15 mouse cellular contexts compared by ENCODE assay signal in genomic region chr12:54833856-54834399, GRCm38 (mm10). TPM values are rescaled to one million over a fixed set of nuclear protein-coding genes. Genes with fewer than 3 reads are reported as not detected.
DNase-seq lines count a peak whose midpoint lies in the region; ATAC-seq and TF ChIP-seq lines count a peak whose summit lies in the region.
"Had no signal": no experiment of that assay in that cellular context is flagged by ENCODE, and none has a peak within 500 bp of the region (broad histone marks: within the 10 kb centered on the region; RNA-seq: fewer than 3 reads in every experiment).

No protein-coding gene starts in this region.

- no peaks in the 10 kb centered on the region for H3K27me3 ChIP-seq in heart, embryonic 12.5 days (replicated peaks)
- no peaks in the 10 kb centered on the region for H3K27me3 ChIP-seq in hindbrain, embryonic 12.5 days
- H3K27me3 ChIP-seq: kidney, embryonic 15.5 days; lung, embryonic 15.5 days; midbrain, embryonic 12.5 days had no signal

- ATAC-seq in heart, embryonic 12.5 days (ENCODE audit: insufficient number of reproducible peaks, low FRiP score), result no peak
- no peak for ATAC-seq in hindbrain, embryonic 12.5 days (ENCODE audit: low FRiP score)

- H3K4me3 ChIP-seq in layer of hippocampus, adult 2 months, result no peak overlapping the region
- no peak overlapping the region for H3K4me3 ChIP-seq in heart, embryonic 12.5 days
- no peak overlapping the region for H3K4me3 ChIP-seq in hindbrain, embryonic 12.5 days
- H3K4me3 ChIP-seq: erythroblast, embryonic 14.5 days; midbrain, embryonic 12.5 days had no signal

- no peaks in the 10 kb centered on the region for H3K9me3 ChIP-seq in heart, embryonic 12.5 days (replicated peaks)
- no peaks in the 10 kb centered on the region for H3K9me3 ChIP-seq in hindbrain, embryonic 12.5 days (replicated peaks)
- H3K9me3 ChIP-seq: kidney, embryonic 15.5 days; lung, embryonic 15.5 days; midbrain, embryonic 12.5 days had no signal

- TF ChIP-seq CTCF in layer of hippocampus, adult 2 months (conservative IDR thresholded peaks at IDR 0.05), result no peak

- peak overlapping the region; percentile 15; the same call in 1 of the 2 replicates for H3K4me2 ChIP-seq in heart, embryonic 12.5 days
- no peak overlapping the region for H3K4me2 ChIP-seq in hindbrain, embryonic 12.5 days (replicated peaks)

- no peak overlapping the region for H3K9ac ChIP-seq in heart, embryonic 12.5 days
- H3K9ac ChIP-seq in hindbrain, embryonic 12.5 days, result no peak overlapping the region
- H3K9ac ChIP-seq: lung, embryonic 15.5 days; midbrain, embryonic 12.5 days had no signal

- WGBS in heart, embryonic 12.5 days, result 41% methylated on average over 9 of the region's 9 CpGs
- WGBS in hindbrain, embryonic 12.5 days, result 72% methylated on average over 9 of the region's 9 CpGs

- H3K27ac ChIP-seq in layer of hippocampus, adult 2 months, result peak overlapping the region; percentile 54
- H3K27ac ChIP-seq in heart, embryonic 12.5 days (ENCODE audit: poor library complexity, severe bottlenecking), result peak overlapping the region; percentile 71
- H3K27ac ChIP-seq in hindbrain, embryonic 12.5 days, result no peak overlapping the region
- H3K27ac ChIP-seq: hindbrain, postnatal 0 days; midbrain, embryonic 12.5 days had no signal

- no peaks in the 10 kb centered on the region for H3K36me3 ChIP-seq in heart, embryonic 12.5 days
- no peaks in the 10 kb centered on the region for H3K36me3 ChIP-seq in hindbrain, embryonic 12.5 days
- H3K36me3 ChIP-seq: kidney, embryonic 15.5 days; lung, embryonic 15.5 days; midbrain, embryonic 12.5 days had no signal

- peaks cover 31% of the 10 kb centered on the region for H3K4me1 ChIP-seq in heart, embryonic 12.5 days (replicated peaks)
- H3K4me1 ChIP-seq in hindbrain, embryonic 12.5 days, result peaks cover 5% of the 10 kb centered on the region

- DNase-seq in layer of hippocampus, adult 2 months (ENCODE audit: low spot score in 2 of 2), result no peak
- no peak for DNase-seq in layer of hippocampus, adult 9-10 months (ENCODE audit: low spot score)
- peak; percentile 59 for DNase-seq in 3T3-L1 (ENCODE audit: low read depth, low spot score)
- DNase-seq in NIH3T3 (ENCODE audit: low read depth), result peak; percentile 59
- no peak for DNase-seq in kidney, postnatal 10 days
- no peak for DNase-seq in frontal cortex, adult 2 months (ENCODE audit: extremely low spot score in 1 of 2, low spot score in 1 of 2)
- DNase-seq: adrenal gland, postnatal 36 days; cerebellum, adult 2 months had no signal

RNA-seq across cellular contexts. Expression of gene Cfl2, which starts 28.7 kb away (rescaled TPM):
- total RNA-seq in layer of hippocampus, adult 2 months (2021), result 10 to 100 TPM; 88.3 to 92.3 TPM
- polyA plus RNA-seq in heart, embryonic 12.5 days (2016; fragmentation: Nextera tagmentation; extraction: Ambion mirVana), result 405 and 431 TPM in 2 replicates
- polyA plus RNA-seq in hindbrain, embryonic 12.5 days (2016; fragmentation: Nextera tagmentation; extraction: Ambion mirVana), result 227 and 229 TPM in 2 replicates
- 65.5 and 72.7 TPM in 2 replicates for polyA plus RNA-seq in frontal cortex, adult 2 months (2012; rRNA removed)

RNA-seq across cellular contexts. Expression of gene Snx6, which starts 38.4 kb away (rescaled TPM):
- total RNA-seq in layer of hippocampus, adult 2 months (2021), result 10 to 100 TPM; 39.7 to 48.0 TPM
- polyA plus RNA-seq in heart, embryonic 12.5 days (2016; fragmentation: Nextera tagmentation; extraction: Ambion mirVana), result 122 and 135 TPM in 2 replicates
- polyA plus RNA-seq in hindbrain, embryonic 12.5 days (2016; fragmentation: Nextera tagmentation; extraction: Ambion mirVana), result 208 and 220 TPM in 2 replicates
- polyA plus RNA-seq in frontal cortex, adult 2 months (2012; rRNA removed), result 39.4 and 48.0 TPM in 2 replicates

Comparison
In these comparisons a context has a peak if more than half of its experiments do, and no peak if none do; other contexts are left out.
1. DNase-seq: peak in 3T3-L1 (single experiment) and NIH3T3 (single experiment); none in layer of hippocampus, adult 2 months (0 of 2), layer of hippocampus, adult 9-10 months (single experiment), kidney, postnatal 10 days (single experiment) and frontal cortex, adult 2 months (0 of 2).